Mouse (Mus musculus): ENCODE results near the gene Trp73. TPM values are rescaled to one million over a fixed set of nuclear protein-coding genes. Genes with fewer than 3 reads are reported as not detected.
A peak's percentile ranks its signal among the peaks of the same experiment; 100 is the strongest.

Trp73 gene
- polyA plus RNA-seq, 1 experiment from 2014 or later = 0.18 TPM

DNA sequence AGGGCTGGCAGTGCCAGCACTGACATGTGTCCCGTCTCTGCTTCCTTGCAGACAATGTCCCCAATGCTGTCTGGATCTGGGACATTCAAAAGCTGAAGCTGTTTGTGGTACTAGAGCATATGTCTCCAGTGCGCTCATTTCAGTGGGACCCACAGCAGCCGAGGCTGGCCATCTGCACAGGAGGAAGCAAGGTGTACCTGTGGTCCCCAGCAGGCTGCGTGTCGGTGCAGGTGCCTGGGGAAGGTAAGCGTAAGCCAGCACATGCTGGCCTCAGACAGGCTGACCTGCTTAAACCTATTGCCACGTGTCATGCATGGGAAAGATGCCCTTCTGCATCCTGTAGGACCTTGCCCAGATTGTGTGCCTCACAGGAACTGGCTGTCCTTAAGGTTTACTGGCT, 16.0 kb upstream of the Trp73 start:
- no peak overlapping the region for H3K4me3 ChIP-seq (ENCODE audit: low read depth, low read length)
- H3K27ac ChIP-seq (ENCODE audit: low read depth, low read length) = no peak overlapping the region
- peaks cover 46% of the 10 kb centered on the region for H3K36me3 ChIP-seq (ENCODE audit: control insufficient read depth, insufficient read depth, low read length)
- ATAC-seq (replicated peaks; ENCODE audit: low FRiP score) (no peak), DNase-seq (ENCODE audit: low spot score) (no peak)
- no peak overlapping the region for H3K9ac ChIP-seq (ENCODE audit: low read depth, low read length)
- no peaks in the 10 kb centered on the region for H3K27me3 ChIP-seq (replicated peaks; ENCODE audit: control insufficient read depth, insufficient read depth, low read length)
- H3K4me2 ChIP-seq = no peak overlapping the region
- H3K4me1 ChIP-seq (replicated peaks; ENCODE audit: control insufficient read depth, insufficient read depth, low read length) = peaks cover 7% of the 10 kb centered on the region
- no peaks in the 10 kb centered on the region for H3K9me3 ChIP-seq (ENCODE audit: control insufficient read depth, low read length)
- 89% methylated on average over 7 of the region's 7 CpGs for WGBS

DNA sequence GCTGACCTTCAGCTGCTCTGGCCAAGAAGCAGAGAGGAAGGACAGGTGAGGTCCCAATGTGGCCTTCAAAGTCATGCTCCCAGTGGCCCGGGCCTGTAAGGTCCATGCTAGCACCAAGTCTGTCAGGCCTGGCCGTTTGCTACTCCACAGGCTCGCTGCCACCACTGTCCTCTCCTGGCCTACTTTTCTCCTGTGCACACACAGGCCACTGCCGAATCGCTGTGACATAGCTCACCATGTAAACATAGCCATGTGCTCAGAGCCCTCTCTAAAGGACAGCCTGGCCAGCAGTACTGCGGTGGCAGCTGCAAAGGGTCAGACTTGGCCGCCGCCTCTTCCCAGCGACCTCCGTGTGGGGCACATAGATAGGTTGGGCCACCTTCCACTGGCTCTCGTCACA, 14.1 kb upstream of the Trp73 start:
- no peak for DNase-seq (ENCODE audit: low spot score)
- no peaks in the 10 kb centered on the region for H3K9me3 ChIP-seq (ENCODE audit: control insufficient read depth, low read length)
- peaks cover under 1% of the 10 kb centered on the region for H3K4me1 ChIP-seq (replicated peaks; ENCODE audit: control insufficient read depth, insufficient read depth, low read length)
- no peak overlapping the region for H3K9ac ChIP-seq (ENCODE audit: low read depth, low read length)
- no peak overlapping the region for H3K4me3 ChIP-seq (ENCODE audit: low read depth, low read length)
- no peak overlapping the region for H3K27ac ChIP-seq (ENCODE audit: low read depth, low read length)
- no peak overlapping the region for H3K4me2 ChIP-seq
- 77% methylated on average over 11 of the region's 11 CpGs for WGBS
- no peak for ATAC-seq (replicated peaks; ENCODE audit: low FRiP score)
- H3K27me3 ChIP-seq (replicated peaks; ENCODE audit: control insufficient read depth, insufficient read depth, low read length) = no peaks in the 10 kb centered on the region
- peaks cover 51% of the 10 kb centered on the region for H3K36me3 ChIP-seq (ENCODE audit: control insufficient read depth, insufficient read depth, low read length)

DNA sequence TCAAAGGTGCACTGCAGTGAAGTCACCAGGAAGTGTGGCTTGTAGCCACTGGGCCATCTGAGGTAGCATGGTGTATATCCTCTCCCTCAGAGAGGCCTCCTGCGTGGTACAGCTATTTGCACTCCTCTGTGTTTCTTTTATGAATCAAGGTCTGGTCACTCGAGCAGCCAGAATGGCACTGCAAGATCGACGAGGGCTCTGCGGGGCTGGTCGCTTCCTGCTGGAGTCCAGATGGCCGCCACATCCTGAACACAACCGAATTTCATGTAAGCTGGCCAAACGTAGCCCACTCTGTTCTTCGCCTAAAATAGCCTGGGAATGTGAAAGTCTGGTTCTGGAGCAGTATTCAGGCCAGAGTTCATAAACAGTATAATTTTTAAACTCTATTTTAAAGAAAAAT, 6.3 kb upstream of the Trp73 start:
- no peak for DNase-seq (ENCODE audit: low spot score)
- 81% methylated on average over 10 of the region's 10 CpGs for WGBS

DNA sequence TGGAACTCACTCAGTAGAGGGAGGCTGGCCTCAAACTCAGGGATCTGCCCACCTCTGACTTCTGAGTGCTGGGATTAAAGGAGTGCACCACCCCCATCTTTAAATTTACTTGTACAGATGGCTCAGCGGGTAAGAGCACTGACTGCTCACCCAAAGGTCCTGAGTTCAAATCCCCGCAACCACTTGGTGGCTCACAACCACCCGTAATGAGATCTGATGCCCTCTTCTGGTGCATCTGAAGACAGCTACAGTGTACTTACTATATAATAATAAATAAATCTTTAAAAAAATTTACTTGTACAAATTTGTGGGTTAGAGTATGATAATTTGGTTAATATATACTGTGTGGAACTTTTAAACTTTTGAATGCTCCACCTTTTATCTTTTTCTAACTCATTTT, 4.7 kb upstream of the Trp73 start:
- Histone ChIP-seq H3K9me3 (ENCODE audit: control insufficient read depth, low read length) (no peaks in the 10 kb centered on the region), H3K9ac (ENCODE audit: low read depth, low read length) (no peak overlapping the region), H3K27me3 (replicated peaks; ENCODE audit: control insufficient read depth, insufficient read depth, low read length) (peaks cover 23% of the 10 kb centered on the region), H3K4me1 (replicated peaks; ENCODE audit: control insufficient read depth, insufficient read depth, low read length) (peaks cover 12% of the 10 kb centered on the region), H3K4me2 (no peak overlapping the region), H3K4me3 (ENCODE audit: low read depth, low read length) (no peak overlapping the region), H3K36me3 (ENCODE audit: control insufficient read depth, insufficient read depth, low read length) (peaks cover 4% of the 10 kb centered on the region; the same call in 1 of the 2 replicates), H3K27ac (ENCODE audit: low read depth, low read length) (no peak overlapping the region)
- ATAC-seq (replicated peaks; ENCODE audit: low FRiP score) (no peak), DNase-seq (ENCODE audit: low spot score) (no peak)
- WGBS = 84% methylated on average over 3 of the region's 3 CpGs

More for the DNA sequence above, 6.3 kb upstream of the Trp73 start:
- no peak overlapping the region for H3K9ac ChIP-seq (ENCODE audit: low read depth, low read length)
- no peaks in the 10 kb centered on the region for H3K9me3 ChIP-seq (ENCODE audit: control insufficient read depth, low read length)
- H3K27ac ChIP-seq (ENCODE audit: low read depth, low read length) = no peak overlapping the region
- H3K36me3 ChIP-seq (ENCODE audit: control insufficient read depth, insufficient read depth, low read length) = peaks cover 9% of the 10 kb centered on the region; the same call in 1 of the 2 replicates
- H3K4me1 ChIP-seq (replicated peaks; ENCODE audit: control insufficient read depth, insufficient read depth, low read length) = peaks cover 8% of the 10 kb centered on the region
- no peak overlapping the region for H3K4me2 ChIP-seq
- H3K27me3 ChIP-seq (replicated peaks; ENCODE audit: control insufficient read depth, insufficient read depth, low read length) = peaks cover 6% of the 10 kb centered on the region
- ATAC-seq (replicated peaks; ENCODE audit: low FRiP score) = no peak
- no peak overlapping the region for H3K4me3 ChIP-seq (ENCODE audit: low read depth, low read length)

DNA sequence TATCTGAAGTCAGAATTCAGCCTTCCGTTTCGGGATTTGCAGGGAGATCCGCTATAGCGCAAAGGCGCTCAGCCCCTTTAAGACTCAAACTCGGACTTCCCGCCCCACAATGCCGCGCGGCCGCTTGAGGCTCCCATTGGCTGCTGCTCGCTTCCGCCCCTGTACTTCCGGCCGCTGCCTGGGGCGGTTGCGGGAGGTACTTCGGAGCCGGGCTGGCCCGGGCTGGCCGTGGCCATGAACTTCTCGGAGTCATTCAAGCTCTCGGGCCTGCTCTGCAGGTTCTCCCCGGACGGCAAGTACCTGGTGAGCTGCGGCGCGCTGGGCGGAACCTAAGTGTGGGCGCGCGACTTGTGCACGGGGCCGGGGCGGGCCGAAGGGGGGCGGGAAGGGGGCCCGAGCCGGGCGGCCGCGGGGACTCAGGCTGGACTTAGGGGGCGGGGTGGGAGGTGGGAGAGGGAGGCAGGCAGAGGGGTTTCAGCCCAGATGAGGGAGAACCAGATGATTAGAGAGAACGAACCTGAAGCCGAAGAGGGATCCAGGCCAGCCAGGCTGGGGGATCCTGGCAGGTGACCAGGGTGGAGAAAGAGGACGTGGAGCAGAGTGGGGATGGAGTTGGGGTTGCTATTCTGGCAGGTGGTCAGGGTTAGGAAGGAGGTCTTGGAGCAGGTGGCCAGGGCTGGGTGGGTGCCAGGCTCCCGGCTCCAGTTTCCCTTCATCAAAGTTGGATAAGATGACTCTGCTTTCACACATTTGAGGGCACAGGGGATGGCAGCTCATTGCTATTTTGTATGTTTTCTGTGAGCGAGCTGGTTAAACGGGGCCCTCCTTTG, 2.4 kb upstream of the Trp73 start, which contains the start of gene Wrap73:
Gene Wrap73, plus strand, starts transcription at position 162 of the 830 bp plus-strand sequence.
- no peaks in the 10 kb centered on the region for H3K9me3 ChIP-seq (ENCODE audit: control insufficient read depth, low read length)
- ATAC-seq (replicated peaks; ENCODE audit: low FRiP score) (peak; percentile 94), DNase-seq (ENCODE audit: low spot score) (peak; percentile 87)
- peak within 1 kb of the TSS; percentile 93 for H3K4me2 ChIP-seq
- WGBS = 2% methylated on average over 49 of the region's 49 CpGs
- H3K27me3 ChIP-seq (replicated peaks; ENCODE audit: control insufficient read depth, insufficient read depth, low read length) = peaks cover 45% of the 10 kb centered on the region
- peaks cover 12% of the 10 kb centered on the region for H3K4me1 ChIP-seq (replicated peaks; ENCODE audit: control insufficient read depth, insufficient read depth, low read length)
- H3K4me3 ChIP-seq (ENCODE audit: low read depth, low read length) = peak within 1 kb of the TSS; percentile 90
- no peaks in the 10 kb centered on the region for H3K36me3 ChIP-seq (ENCODE audit: control insufficient read depth, insufficient read depth, low read length)
- peak within 1 kb of the TSS; percentile 90 for H3K9ac ChIP-seq (ENCODE audit: low read depth, low read length)
- peak within 1 kb of the TSS; percentile 34; the same call in 1 of the 2 replicates for H3K27ac ChIP-seq (ENCODE audit: low read depth, low read length)

DNA sequence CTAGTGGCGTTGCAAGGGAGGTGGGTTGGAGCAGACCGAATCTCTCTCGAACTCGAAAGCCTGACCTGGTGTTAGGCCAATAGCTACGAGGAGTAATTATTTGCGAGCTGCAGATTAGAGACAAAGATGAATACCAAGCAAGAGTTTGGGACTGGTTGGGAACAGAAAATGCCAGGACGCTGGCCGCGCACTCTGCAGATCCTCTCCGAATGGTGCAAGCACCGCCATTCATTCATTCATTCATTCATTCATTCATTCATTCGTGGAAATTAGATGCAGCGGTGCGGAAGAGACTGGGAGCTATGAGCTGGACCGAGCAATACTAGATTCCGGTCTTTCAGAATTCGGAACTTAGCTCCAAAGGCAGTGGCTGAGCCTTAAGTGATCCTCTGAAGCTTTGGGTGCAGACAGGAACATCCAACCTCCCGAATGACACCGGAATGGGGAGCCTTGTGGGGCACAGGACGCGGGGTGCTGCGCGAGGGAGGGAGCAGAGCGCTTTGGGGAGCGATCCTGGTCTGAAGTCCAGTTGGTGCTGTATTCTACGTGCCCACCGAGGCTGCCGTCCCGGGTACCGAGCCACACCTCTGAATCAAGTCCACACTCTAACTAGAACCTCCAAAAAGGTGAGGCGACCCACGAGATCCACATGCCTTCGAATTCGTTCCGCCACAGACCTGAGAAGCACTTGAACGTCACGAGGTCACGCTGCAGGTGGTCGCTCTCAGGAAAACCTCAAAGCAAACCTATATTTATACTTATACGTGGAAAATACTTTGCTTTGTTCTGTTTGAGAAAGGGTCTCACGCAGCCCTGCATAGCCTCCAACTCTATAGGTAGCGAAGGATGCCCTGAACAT, 1.2 kb upstream of the Trp73 start:
- Histone ChIP-seq H3K27me3 (replicated peaks; ENCODE audit: control insufficient read depth, insufficient read depth, low read length) (peaks cover 56% of the 10 kb centered on the region), H3K9me3 (ENCODE audit: control insufficient read depth, low read length) (no peaks in the 10 kb centered on the region), H3K4me3 (ENCODE audit: low read depth, low read length) (peak overlapping the region; percentile 90), H3K36me3 (ENCODE audit: control insufficient read depth, insufficient read depth, low read length) (no peaks in the 10 kb centered on the region), H3K9ac (ENCODE audit: low read depth, low read length) (no peak overlapping the region), H3K4me2 (peak overlapping the region; percentile 49), H3K27ac (ENCODE audit: low read depth, low read length) (no peak overlapping the region), H3K4me1 (replicated peaks; ENCODE audit: control insufficient read depth, insufficient read depth, low read length) (peaks cover 12% of the 10 kb centered on the region)
- ATAC-seq (replicated peaks; ENCODE audit: low FRiP score) (no peak), DNase-seq (ENCODE audit: low spot score) (no peak)
- WGBS = 3% methylated on average over 42 of the region's 42 CpGs

DNA sequence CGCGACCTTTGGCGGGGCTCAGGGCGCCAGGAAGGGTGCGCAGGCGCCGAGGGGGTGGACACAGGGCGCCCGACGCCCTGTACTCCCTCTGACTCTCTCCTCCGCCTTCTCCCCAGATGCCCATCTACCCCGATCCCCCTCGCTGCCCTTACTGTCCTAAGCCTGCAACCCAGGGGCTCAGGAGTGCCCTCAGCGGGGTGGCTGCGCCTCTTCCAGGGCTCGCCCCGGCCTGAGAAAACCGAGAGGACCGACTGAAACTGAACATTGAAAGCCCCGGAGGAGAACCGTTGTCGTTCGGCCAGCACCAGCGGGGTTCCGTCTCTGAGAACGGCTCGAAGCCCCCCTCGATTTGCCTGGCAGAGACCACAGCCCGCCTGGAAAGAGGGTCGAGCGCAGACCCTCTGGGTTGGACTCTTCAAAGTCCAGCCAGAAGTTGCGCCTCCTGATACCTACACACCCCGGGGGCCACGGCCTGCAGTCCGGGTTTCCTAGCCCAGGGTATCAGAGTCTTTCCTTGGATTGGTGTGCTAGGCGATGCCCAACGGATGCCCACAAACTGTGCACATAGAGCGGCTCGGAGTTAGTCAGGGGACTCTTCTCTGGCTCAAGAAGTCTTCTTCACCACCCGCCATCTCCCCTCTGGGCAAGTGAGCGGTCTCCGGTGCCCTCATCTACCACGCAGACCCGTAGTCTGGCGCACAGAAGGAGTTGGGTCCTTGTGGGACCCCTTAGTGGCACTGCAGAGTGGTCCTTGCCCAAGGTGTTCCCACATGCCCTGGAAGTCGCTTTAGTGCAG, 403 bp upstream of the Trp73 start:
- Histone ChIP-seq H3K27me3 (replicated peaks; ENCODE audit: control insufficient read depth, insufficient read depth, low read length) (peaks cover 60% of the 10 kb centered on the region), H3K36me3 (ENCODE audit: control insufficient read depth, insufficient read depth, low read length) (no peaks in the 10 kb centered on the region), H3K9me3 (ENCODE audit: control insufficient read depth, low read length) (no peaks in the 10 kb centered on the region), H3K27ac (ENCODE audit: low read depth, low read length) (no peak overlapping the region), H3K4me2 (peak overlapping the region; percentile 71), H3K4me3 (ENCODE audit: low read depth, low read length) (peak overlapping the region; percentile 90), H3K9ac (ENCODE audit: low read depth, low read length) (no peak overlapping the region), H3K4me1 (replicated peaks; ENCODE audit: control insufficient read depth, insufficient read depth, low read length) (peaks cover 12% of the 10 kb centered on the region)
- ATAC-seq (replicated peaks; ENCODE audit: low FRiP score) (no peak), DNase-seq (ENCODE audit: low spot score) (peak; percentile 42)
- 4% methylated on average over 46 of the region's 46 CpGs for WGBS

DNA sequence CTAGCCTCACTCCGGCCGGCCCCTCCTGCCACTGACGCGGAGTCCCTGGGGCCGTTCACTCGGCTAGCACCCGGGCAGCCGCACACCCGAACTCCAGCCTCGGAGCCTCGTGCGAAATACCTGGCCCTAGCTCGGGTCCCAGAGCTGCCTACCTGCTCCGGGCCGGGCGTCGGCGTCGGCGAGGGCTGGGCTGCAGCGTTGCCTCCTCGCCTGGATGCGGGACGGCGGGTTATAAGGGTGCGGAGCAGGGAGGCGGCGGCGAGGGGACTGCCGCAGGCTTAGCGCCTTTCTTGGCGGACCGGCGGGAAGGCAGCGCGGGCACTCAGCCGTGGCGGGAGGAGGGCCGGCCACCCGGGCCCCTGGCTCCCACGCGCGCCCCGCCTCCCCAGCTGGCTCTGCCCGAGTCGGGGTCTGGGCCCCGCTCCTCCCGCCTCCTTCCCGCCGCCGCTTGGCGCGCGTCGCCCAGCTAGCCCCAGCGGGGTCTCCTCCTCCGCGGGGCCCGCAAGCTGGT, 282 bp downstream of the Trp73 start:
- H3K27ac ChIP-seq (ENCODE audit: low read depth, low read length) = no peak overlapping the region
- under 1% methylated on average over 53 of the region's 59 CpGs for WGBS
- no peak for ATAC-seq (replicated peaks; ENCODE audit: low FRiP score)
- H3K36me3 ChIP-seq (ENCODE audit: control insufficient read depth, insufficient read depth, low read length) = no peaks in the 10 kb centered on the region
- H3K9ac ChIP-seq (ENCODE audit: low read depth, low read length) = peak overlapping the region; percentile 16; the same call in 1 of the 2 replicates
- peaks cover 12% of the 10 kb centered on the region for H3K4me1 ChIP-seq (replicated peaks; ENCODE audit: control insufficient read depth, insufficient read depth, low read length)
- peak overlapping the region; percentile 71 for H3K4me2 ChIP-seq
- H3K9me3 ChIP-seq (ENCODE audit: control insufficient read depth, low read length) = no peaks in the 10 kb centered on the region
- DNase-seq (ENCODE audit: low spot score) = peak; percentile 53
- H3K4me3 ChIP-seq (ENCODE audit: low read depth, low read length) = peak overlapping the region; percentile 90
- peaks cover 65% of the 10 kb centered on the region for H3K27me3 ChIP-seq (replicated peaks; ENCODE audit: control insufficient read depth, insufficient read depth, low read length)

Measured in liver, embryonic 11.5 days (tissue).